Mouse (Mus musculus) CD4-positive, CD25-positive, alpha-beta regulatory T cell, adult 4 months (primary cell): ENCODE results near the gene Mxra8. TPM values are rescaled to one million over a fixed set of nuclear protein-coding genes. Genes with fewer than 3 reads are reported as not detected.

Experiments used
- ATAC-seq: one replicate; pipeline ENCODE4 v1.8.0; 2017
- polyA plus RNA-seq, 2 experiments: library from polyadenylated mRNA; unstranded; fragments of 100-300 nt; shearing (Covaris generic); gene quantifications; one replicate each; pipeline ENCODE4 v1.2.1; 2017

The Mxra8 gene
- polyA plus RNA-seq, 2 experiments from 2014 or later = 2.1 to 2.3 TPM

- no peak for ATAC-seq
Observed at GRCm38 (mm10) chr4:155837404-155838010, 2.0 kb upstream of the Mxra8 start.

GRCm38 (mm10) chr4:155838187-155839153, 1.0 kb upstream of the Mxra8 start:
- no peak for ATAC-seq

- no peak for ATAC-seq
Observed at GRCm38 (mm10) chr4:155840076-155841002, 859 bp downstream of the Mxra8 start.

GRCm38 (mm10) chr4:155841003-155841454, 1.5 kb downstream of the Mxra8 start:
- peak; percentile 88 for ATAC-seq

- no peak for ATAC-seq
Observed at GRCm38 (mm10) chr4:155841651-155842270, 2.3 kb downstream of the Mxra8 start.

- ATAC-seq = no peak
Observed at GRCm38 (mm10) chr4:155843231-155843630, 3.8 kb downstream of the Mxra8 start.

GRCm38 (mm10) chr4:155846871-155847578, 7.5 kb downstream of the Mxra8 start, which contains the start of gene Dvl1:
Gene Dvl1 (plus strand): TSS chr4:155847402.
- peak; percentile 86 for ATAC-seq

GRCm38 (mm10) chr4:155847591-155848352, 8.3 kb downstream of the Mxra8 start:
- peak; percentile 41 for ATAC-seq

- ATAC-seq = no peak
Observed at GRCm38 (mm10) chr4:155848434-155849095, 9.1 kb downstream of the Mxra8 start.

GRCm38 (mm10) chr4:155849391-155849790, 9.9 kb downstream of the Mxra8 start:
- no peak for ATAC-seq

GRCm38 (mm10) chr4:155849792-155850451, 10.4 kb downstream of the Mxra8 start:
- ATAC-seq = no peak

- ATAC-seq = no peak
Observed at GRCm38 (mm10) chr4:155851368-155851767, 11.9 kb downstream of the Mxra8 start.

- ATAC-seq = no peak
Observed at GRCm38 (mm10) chr4:155851951-155852411, 12.5 kb downstream of the Mxra8 start.

GRCm38 (mm10) chr4:155853421-155853820, 13.9 kb downstream of the Mxra8 start:
- ATAC-seq = no peak

GRCm38 (mm10) chr4:155854991-155855390, 15.5 kb downstream of the Mxra8 start:
- no peak for ATAC-seq

- no peak for ATAC-seq
Observed at GRCm38 (mm10) chr4:155856071-155856470, 16.6 kb downstream of the Mxra8 start.

- no peak for ATAC-seq
Observed at GRCm38 (mm10) chr4:155856881-155857280, 17.4 kb downstream of the Mxra8 start.

GRCm38 (mm10) chr4:155859318-155859717, 19.8 kb downstream of the Mxra8 start:
- ATAC-seq = no peak

- no peak for ATAC-seq
Observed at GRCm38 (mm10) chr4:155861787-155862186, 22.3 kb downstream of the Mxra8 start.
